Mouse (Mus musculus) embryonic facial prominence, embryonic 13.5 days (tissue): ENCODE data around the gene Glra4. TPM values are rescaled to one million over a fixed set of nuclear protein-coding genes. Genes with fewer than 3 reads are reported as not detected.

Source experiments
- ATAC-seq: fragments of 200-750 bp; cut with Nextera tagmentation; 2 replicates; pipeline ENCODE4 v1.8.0; 2017; ENCODE audit warnings: low read depth; ENCODE audit not compliant: insufficient number of reproducible peaks, insufficient read depth, low FRiP score, low TSS enrichment
- H3K27ac ChIP-seq: fragments of 300-500 bp; sonication (generic); 2 replicates; pipeline ENCODE4 v1.5.1; 2015; ENCODE audit warnings: moderate library complexity, mild to moderate bottlenecking, inconsistent platforms
- H3K27me3 ChIP-seq: fragments of 300-500 bp; sonication (generic); 2 replicates; pipeline ENCODE4 v1.6.1; 2015; ENCODE audit warnings: mild to moderate bottlenecking, inconsistent platforms
- H3K36me3 ChIP-seq: fragments of 300-500 bp; sonication (generic); 2 replicates; pipeline ENCODE4 v1.6.1; 2015; ENCODE audit warnings: mild to moderate bottlenecking, inconsistent platforms
- H3K4me1 ChIP-seq: fragments of 300-500 bp; sonication (generic); 2 replicates; pipeline ENCODE4 v1.6.1; 2015; ENCODE audit warnings: inconsistent platforms
- H3K4me2 ChIP-seq: fragments of 300-500 bp; sonication (generic); 2 replicates; pipeline ENCODE4 v1.6.1; 2015; ENCODE audit warnings: moderate library complexity, mild to moderate bottlenecking, inconsistent platforms
- H3K4me3 ChIP-seq: fragments of 300-500 bp; sonication (generic); 2 replicates; pipeline ENCODE4 v1.5.1; 2015; ENCODE audit warnings: mild to moderate bottlenecking, inconsistent platforms
- H3K9ac ChIP-seq: fragments of 300-500 bp; sonication (generic); 2 replicates; pipeline ENCODE4 v1.6.1; 2015; ENCODE audit warnings: mild to moderate bottlenecking, inconsistent platforms
- H3K9me3 ChIP-seq: fragments of 300-500 bp; sonication (generic); 2 replicates; pipeline ENCODE4 v1.6.1; 2016; ENCODE audit warnings: inconsistent platforms
- WGBS: fragments of 180-500 bp; shearing (Covaris S2); methylation state at CpG from one replicate; pipeline ENCODE4 v1.1.7; 2015; ENCODE audit warnings: mixed read lengths; 5-methylcytosine and 5-hydroxymethylcytosine counted together
- polyA plus RNA-seq: library from polyadenylated mRNA; unstranded; fragments of >200 nt; fragmentation: Nextera tagmentation; extraction: Ambion mirVana; gene quantifications from 2 replicates; pipeline ENCODE4 v1.2.1, GENCODE M21; 2015

Glra4 gene
- polyA plus RNA-seq = not detected in 2 replicates

DNA sequence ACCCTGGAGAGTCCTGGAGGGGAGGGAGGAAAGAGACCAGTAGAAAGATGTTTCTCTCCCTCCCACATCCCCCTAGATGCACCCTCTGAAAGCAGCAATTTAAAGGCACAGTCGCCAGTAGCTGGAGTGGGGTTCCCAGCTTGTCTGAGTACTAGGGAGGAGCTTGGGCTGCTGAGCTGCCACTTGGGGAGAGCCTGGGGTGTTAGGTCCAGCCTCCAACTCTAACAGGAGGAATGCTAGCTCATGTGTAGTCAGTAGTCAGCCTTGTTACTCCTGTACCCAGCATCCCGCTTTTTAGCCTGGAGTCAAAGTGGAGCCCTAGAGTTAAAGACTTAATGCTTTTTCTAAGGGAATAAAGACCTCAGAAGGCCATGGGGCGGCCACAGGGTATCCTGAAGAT is at the start of gene Glra4:
Glra4 (minus strand) TSS at position 101 of the 400 bp plus-strand sequence.
- Histone ChIP-seq H3K36me3 (no peaks in the 10 kb centered on the region; the same call in 1 of the 2 replicates), H3K9me3 (no peaks in the 10 kb centered on the region), H3K4me1 (no peaks in the 10 kb centered on the region), H3K4me3 (no peak within 1 kb of the TSS), H3K9ac (no peak within 1 kb of the TSS), H3K4me2 (no peak within 1 kb of the TSS), H3K27me3 (peaks cover 33% of the 10 kb centered on the region), H3K27ac (no peak within 1 kb of the TSS)
- WGBS = 66% methylated on average over 3 of the region's 3 CpGs
- ATAC-seq = no peak

DNA sequence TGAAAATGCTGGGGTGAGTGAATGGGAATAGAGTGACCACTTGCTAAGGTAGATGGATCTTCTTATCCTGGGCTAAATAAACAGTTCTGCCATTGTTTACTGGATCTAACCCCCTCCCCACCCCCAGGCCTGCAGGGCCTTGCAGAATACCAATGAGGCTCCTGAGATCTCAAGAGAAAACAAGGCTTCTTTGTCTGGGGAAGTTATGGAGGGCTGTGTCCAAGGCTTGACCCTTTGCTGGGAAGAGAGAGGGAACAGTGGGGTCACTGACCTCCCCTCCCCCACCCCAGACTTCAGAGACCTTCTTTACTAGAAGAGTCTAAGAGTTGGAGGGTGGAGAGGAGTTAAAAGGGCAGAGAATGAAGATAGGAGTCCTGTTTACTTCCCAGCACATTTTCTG is 48.7 kb upstream of the Glra4 start:
- no peaks in the 10 kb centered on the region for H3K4me1 ChIP-seq
- no peak overlapping the region for H3K4me2 ChIP-seq
- no peak for ATAC-seq
- peaks cover 29% of the 10 kb centered on the region for H3K27me3 ChIP-seq
- H3K27ac ChIP-seq = no peak overlapping the region
- H3K4me3 ChIP-seq = no peak overlapping the region
- H3K9me3 ChIP-seq = no peaks in the 10 kb centered on the region
- H3K9ac ChIP-seq = no peak overlapping the region
- H3K36me3 ChIP-seq = no peaks in the 10 kb centered on the region; the same call in 1 of the 2 replicates

GRCm38 (mm10) chrX:136825016-136825415 is 45.1 kb upstream of the Glra4 start:
- H3K27me3 ChIP-seq = peaks cover 32% of the 10 kb centered on the region
- no peak for ATAC-seq
- H3K9ac ChIP-seq = no peak overlapping the region
- H3K27ac ChIP-seq = no peak overlapping the region
- WGBS = 60% methylated on average over 4 of the region's 4 CpGs
- H3K36me3 ChIP-seq = no peaks in the 10 kb centered on the region
- H3K9me3 ChIP-seq = no peaks in the 10 kb centered on the region
- no peak overlapping the region for H3K4me3 ChIP-seq
- no peak overlapping the region for H3K4me2 ChIP-seq
- H3K4me1 ChIP-seq = no peaks in the 10 kb centered on the region

DNA sequence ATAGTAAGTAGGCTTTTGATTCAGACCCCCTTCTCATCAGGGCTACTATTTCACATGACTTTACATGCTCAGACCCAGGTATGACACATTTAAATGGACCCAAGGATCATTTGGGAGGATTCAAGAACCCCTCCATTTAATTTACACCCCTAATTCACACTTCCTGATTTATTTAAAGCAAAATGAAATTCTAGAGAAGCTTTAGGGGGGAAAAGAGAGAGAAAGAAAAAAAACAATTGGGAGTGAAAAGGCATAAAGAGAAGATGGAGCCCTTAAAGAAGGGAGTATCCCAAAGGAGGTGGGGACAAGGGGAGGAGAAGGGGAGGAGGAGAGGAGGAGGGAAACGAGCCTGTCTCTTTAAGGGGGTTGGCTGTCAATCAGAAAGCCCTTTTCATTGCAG is 42.4 kb upstream of the Glra4 start, which contains the start of gene Plp1:
Plp1 (plus strand) TSS at position 301 of the 400 bp plus-strand sequence.
- Histone ChIP-seq H3K9ac (no peak within 1 kb of the TSS), H3K4me2 (no peak within 1 kb of the TSS), H3K9me3 (no peaks in the 10 kb centered on the region), H3K27me3 (peaks cover 43% of the 10 kb centered on the region), H3K27ac (no peak within 1 kb of the TSS), H3K4me1 (no peaks in the 10 kb centered on the region), H3K4me3 (no peak within 1 kb of the TSS), H3K36me3 (no peaks in the 10 kb centered on the region)
- 56% methylated on average over 1 of the region's 1 CpGs for WGBS
- no peak for ATAC-seq

DNA sequence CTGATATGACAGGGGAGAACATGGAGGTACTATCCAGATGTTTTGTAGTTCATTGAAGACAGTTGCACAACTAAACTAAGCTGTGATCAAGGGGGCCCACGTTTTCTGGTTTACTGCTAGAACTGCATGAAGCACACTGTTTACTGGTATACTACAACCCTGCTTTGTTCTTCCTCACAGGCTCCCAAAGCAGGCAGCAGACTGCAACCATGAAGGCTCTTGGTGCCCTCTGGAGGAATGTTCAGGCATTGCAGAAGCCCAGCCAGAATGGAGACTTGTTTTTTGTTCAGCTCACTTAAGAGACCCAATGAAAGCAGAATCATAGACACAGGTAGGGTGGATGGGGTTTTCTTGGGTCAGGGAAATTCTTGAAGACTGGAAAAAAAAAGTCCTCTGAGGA is 40.3 kb upstream of the Glra4 start:
- Histone ChIP-seq H3K4me3 (no peak overlapping the region), H3K27ac (no peak overlapping the region), H3K27me3 (peaks cover 44% of the 10 kb centered on the region), H3K9ac (no peak overlapping the region), H3K9me3 (no peaks in the 10 kb centered on the region), H3K4me1 (no peaks in the 10 kb centered on the region), H3K36me3 (no peaks in the 10 kb centered on the region), H3K4me2 (no peak overlapping the region)
- no peak for ATAC-seq
- WGBS = 14% methylated on average over 1 of the region's 1 CpGs

DNA sequence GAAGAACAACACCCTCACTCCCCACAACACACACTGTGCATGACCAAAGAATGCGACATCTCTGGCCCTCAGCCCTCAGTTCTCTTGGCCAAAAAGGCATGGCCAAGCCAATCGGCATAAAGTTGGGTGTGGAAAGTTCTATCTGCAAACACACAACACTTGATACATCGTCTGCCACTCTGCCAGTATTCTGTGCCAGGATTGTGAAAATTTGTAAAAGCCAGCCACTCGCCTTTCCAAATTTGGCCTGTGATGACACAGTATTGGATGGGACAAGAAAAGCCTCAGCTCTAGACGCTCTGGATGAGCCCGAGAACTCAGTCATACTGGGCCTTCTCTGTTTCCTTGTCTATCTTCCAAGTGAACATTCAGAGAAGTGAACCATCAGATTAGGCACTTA is 39.8 kb upstream of the Glra4 start:
- Histone ChIP-seq H3K9me3 (no peaks in the 10 kb centered on the region), H3K4me2 (no peak overlapping the region), H3K9ac (no peak overlapping the region), H3K4me3 (no peak overlapping the region), H3K36me3 (no peaks in the 10 kb centered on the region), H3K4me1 (no peaks in the 10 kb centered on the region), H3K27me3 (peaks cover 40% of the 10 kb centered on the region; the same call in 1 of the 2 replicates), H3K27ac (no peak overlapping the region)
- ATAC-seq = no peak
- whole genome bisulfite sequencing = 82% methylated on average over 6 of the region's 6 CpGs

- Histone ChIP-seq H3K9me3 (no peaks in the 10 kb centered on the region), H3K4me3 (no peak overlapping the region), H3K27ac (no peak overlapping the region), H3K4me2 (no peak overlapping the region), H3K27me3 (peaks cover 18% of the 10 kb centered on the region), H3K9ac (no peak overlapping the region), H3K36me3 (no peaks in the 10 kb centered on the region), H3K4me1 (no peaks in the 10 kb centered on the region)
- 25% methylated on average over 2 of the region's 2 CpGs for WGBS
- no peak for ATAC-seq
These were observed 17.3 kb upstream of the Glra4 start for GRCm38 (mm10) chrX:136797223-136797622.

GRCm38 (mm10) chrX:136789446-136789845 is 9.5 kb upstream of the Glra4 start:
- H3K4me3 ChIP-seq = no peak overlapping the region
- no peak for ATAC-seq
- H3K9me3 ChIP-seq = no peaks in the 10 kb centered on the region
- WGBS = 85% methylated on average over 4 of the region's 4 CpGs
- peaks cover 14% of the 10 kb centered on the region for H3K27me3 ChIP-seq
- H3K9ac ChIP-seq = no peak overlapping the region
- H3K36me3 ChIP-seq = no peaks in the 10 kb centered on the region
- no peak overlapping the region for H3K27ac ChIP-seq
- no peak overlapping the region for H3K4me2 ChIP-seq
- no peaks in the 10 kb centered on the region for H3K4me1 ChIP-seq

- no peaks in the 10 kb centered on the region for H3K9me3 ChIP-seq
- no peak overlapping the region for H3K4me2 ChIP-seq
- no peak overlapping the region for H3K4me3 ChIP-seq
- no peaks in the 10 kb centered on the region; the same call in 1 of the 2 replicates for H3K36me3 ChIP-seq
- H3K27me3 ChIP-seq = peaks cover 30% of the 10 kb centered on the region
- WGBS = 42% methylated on average over 2 of the region's 2 CpGs
- no peaks in the 10 kb centered on the region for H3K4me1 ChIP-seq
- no peak for ATAC-seq
- no peak overlapping the region for H3K9ac ChIP-seq
- H3K27ac ChIP-seq = no peak overlapping the region
These were observed 679 bp downstream of the Glra4 start for GRCm38 (mm10) chrX:136779262-136779661.

DNA sequence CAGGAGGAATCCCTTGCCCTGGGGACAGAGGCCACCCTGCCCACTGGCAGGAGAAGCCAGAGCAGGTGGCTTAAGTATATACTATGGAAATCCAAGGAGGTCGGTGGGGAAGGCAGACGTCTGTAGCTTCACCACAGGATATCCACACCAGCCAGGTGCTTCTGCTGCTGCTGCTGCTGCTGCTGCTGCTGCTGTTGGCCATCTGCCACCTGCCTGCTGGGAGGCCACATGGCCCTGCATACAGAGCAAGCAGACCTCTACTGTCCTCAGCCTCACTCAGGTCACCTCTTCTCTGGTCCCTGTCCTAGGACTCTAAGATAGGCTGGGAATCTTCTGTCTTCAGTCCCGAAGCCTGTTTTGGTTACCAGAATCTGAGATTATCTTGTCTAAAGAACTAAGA is 1.9 kb downstream of the Glra4 start:
- Histone ChIP-seq H3K4me1 (no peaks in the 10 kb centered on the region), H3K9me3 (no peaks in the 10 kb centered on the region), H3K4me3 (no peak overlapping the region), H3K9ac (no peak overlapping the region), H3K27ac (no peak overlapping the region), H3K27me3 (peaks cover 30% of the 10 kb centered on the region), H3K4me2 (no peak overlapping the region), H3K36me3 (no peaks in the 10 kb centered on the region; the same call in 1 of the 2 replicates)
- WGBS = 86% methylated on average over 3 of the region's 3 CpGs
- ATAC-seq = no peak

DNA sequence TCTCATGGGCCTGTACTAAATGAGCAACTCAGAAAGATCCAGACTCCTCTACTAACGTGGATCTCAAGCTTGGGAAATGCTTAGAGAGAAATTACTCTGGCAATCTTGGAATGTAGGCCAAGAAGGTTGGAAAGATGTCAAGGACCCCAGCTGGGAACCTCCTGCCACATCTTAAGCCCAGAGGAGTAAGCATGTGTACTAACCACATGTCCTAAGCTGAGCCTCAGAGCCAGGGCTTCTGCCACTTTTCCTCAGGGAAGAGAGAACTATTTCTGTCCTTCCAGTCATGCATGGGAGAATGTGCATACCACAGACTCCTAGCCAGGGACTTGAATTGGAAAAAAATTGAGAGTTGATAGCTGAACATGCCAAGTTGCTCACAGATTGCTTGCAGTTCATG is 6.9 kb downstream of the Glra4 start:
- no peaks in the 10 kb centered on the region for H3K4me1 ChIP-seq
- no peak overlapping the region for H3K4me2 ChIP-seq
- no peak for ATAC-seq
- no peaks in the 10 kb centered on the region; the same call in 1 of the 2 replicates for H3K36me3 ChIP-seq
- 74% methylated on average over 1 of the region's 1 CpGs for WGBS
- no peak overlapping the region for H3K27ac ChIP-seq
- H3K9ac ChIP-seq = no peak overlapping the region
- no peak overlapping the region for H3K4me3 ChIP-seq
- peaks cover 6% of the 10 kb centered on the region for H3K27me3 ChIP-seq
- no peaks in the 10 kb centered on the region for H3K9me3 ChIP-seq

DNA sequence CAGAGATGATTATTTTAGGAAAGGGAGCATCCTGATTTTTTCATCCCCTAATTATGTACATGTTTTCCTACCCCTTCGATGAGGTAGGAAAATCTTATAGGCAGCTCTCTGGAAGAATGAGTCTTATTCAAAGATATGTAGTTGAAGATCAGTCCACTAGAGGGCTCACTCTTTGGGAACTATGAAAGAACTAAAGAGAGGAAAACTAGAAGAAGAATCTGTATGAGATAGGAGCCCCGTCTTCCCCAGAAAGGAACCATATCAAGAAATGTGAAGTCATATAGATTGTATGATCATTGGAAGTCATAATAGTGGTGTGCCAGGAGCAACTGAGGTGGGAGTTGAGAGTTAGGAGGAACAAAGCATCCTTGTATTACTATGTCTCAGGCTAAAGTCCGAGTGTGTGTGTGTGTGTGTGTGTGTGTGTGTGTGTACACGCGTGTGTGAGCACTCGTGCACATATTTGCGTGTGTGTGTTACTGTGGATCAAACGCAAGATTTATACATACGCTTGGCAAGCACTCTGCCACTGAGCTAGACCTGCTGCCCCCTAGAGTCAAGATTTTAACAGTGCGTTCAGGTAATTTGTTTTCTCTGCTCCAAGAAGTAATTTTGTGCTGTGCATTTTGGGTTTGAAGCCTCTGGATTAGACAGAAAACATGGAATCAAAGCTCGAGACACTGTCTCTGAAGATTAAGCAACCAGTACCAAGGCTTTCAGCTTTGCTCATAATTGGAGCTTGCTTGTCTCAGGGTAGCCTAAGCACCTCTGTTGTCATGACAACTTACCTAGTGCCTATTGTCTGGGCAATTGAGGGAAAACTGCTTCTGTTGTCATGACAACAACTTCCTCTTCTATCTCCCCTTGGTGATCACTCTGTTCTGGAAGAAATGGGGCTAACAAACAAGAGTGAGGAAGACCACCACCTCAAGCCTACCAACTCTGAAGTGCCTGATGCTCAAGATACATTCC is 18.6 kb downstream of the Glra4 start:
- no peak overlapping the region for H3K9ac ChIP-seq
- peaks cover 8% of the 10 kb centered on the region; the same call in 1 of the 2 replicates for H3K27me3 ChIP-seq
- ATAC-seq = no peak
- H3K27ac ChIP-seq = no peak overlapping the region
- WGBS = 74% methylated on average over 11 of the region's 11 CpGs
- H3K4me2 ChIP-seq = no peak overlapping the region
- H3K4me1 ChIP-seq = no peaks in the 10 kb centered on the region
- no peaks in the 10 kb centered on the region for H3K9me3 ChIP-seq
- H3K36me3 ChIP-seq = no peaks in the 10 kb centered on the region
- H3K4me3 ChIP-seq = no peak overlapping the region
